ENCODE assay signal across 8 mouse cellular contexts in genomic region chr2:163602101-163602971, GRCm38 (mm10). TPM values are rescaled to one million over a fixed set of nuclear protein-coding genes. Genes with fewer than 3 reads are reported as not detected.
DNase-seq lines count a peak whose midpoint lies in the region; ATAC-seq and TF ChIP-seq lines count a peak whose summit lies in the region.

TSS of gene Ttpal (plus strand) at chr2:163602314.

- peak within 1 kb of the TSS; percentile 90 for H3K27ac ChIP-seq in forebrain, embryonic 12.5 days
- H3K27ac ChIP-seq in heart, postnatal 0 days (ENCODE audit: low read depth) = peak within 1 kb of the TSS; percentile 84
- peak within 1 kb of the TSS; percentile 88 for H3K27ac ChIP-seq in liver, embryonic 16.5 days (ENCODE audit: low read length)
- peak within 1 kb of the TSS; percentile 96 for H3K27ac ChIP-seq in neural tube, embryonic 13.5 days (replicated peaks)
- peak within 1 kb of the TSS; percentile 86 for H3K27ac ChIP-seq in testis, adult 2 months (ENCODE audit: control insufficient read depth, insufficient read depth, low read depth, low read length)

- TF ChIP-seq EP300 in heart, postnatal 0 days (IDR thresholded peaks at IDR 0.05; ENCODE audit: low read depth) = no peak

- peaks cover 14% of the 10 kb centered on the region for H3K4me1 ChIP-seq in forebrain, embryonic 12.5 days
- peaks cover 11% of the 10 kb centered on the region for H3K4me1 ChIP-seq in heart, postnatal 0 days (ENCODE audit: control insufficient read depth, insufficient read depth)
- peaks cover 31% of the 10 kb centered on the region for H3K4me1 ChIP-seq in liver, embryonic 16.5 days (ENCODE audit: control insufficient read depth, low read depth, low read length)
- H3K4me1 ChIP-seq in neural tube, embryonic 13.5 days (replicated peaks) = peaks cover 18% of the 10 kb centered on the region
- H3K4me1 ChIP-seq in testis, adult 2 months (ENCODE audit: control insufficient read depth, insufficient read depth, low read length) = peaks cover 10% of the 10 kb centered on the region

- peak; percentile 83 to 86 for DNase-seq in CD8-positive naive resting alpha-beta T cell, adult 2 months (ENCODE audit: low read depth in 2 of 2, low spot score in 2 of 2)
- peak; percentile 80 for DNase-seq in c-Kit-positive CD71-negative TER-119-negative erythroid progenitor cells, embryonic 14.5 days (ENCODE audit: low read depth)
- DNase-seq in heart, postnatal 0 days (ENCODE audit: low spot score) = peak; percentile 85
- DNase-seq in kidney, postnatal 4 days = peak; percentile 90 to 94

- peak within 1 kb of the TSS; percentile 89 for H3K4me2 ChIP-seq in forebrain, embryonic 12.5 days
- H3K4me2 ChIP-seq in heart, postnatal 0 days (ENCODE audit: low read depth, low read length) = peak within 1 kb of the TSS; percentile 95
- H3K4me2 ChIP-seq in liver, embryonic 16.5 days (ENCODE audit: low read depth, low read length) = peak within 1 kb of the TSS; percentile 95
- H3K4me2 ChIP-seq in neural tube, embryonic 13.5 days = peak within 1 kb of the TSS; percentile 95

- peaks cover 2% of the 10 kb centered on the region; the same call in 1 of the 2 replicates for H3K36me3 ChIP-seq in forebrain, embryonic 12.5 days (replicated peaks)
- H3K36me3 ChIP-seq in heart, postnatal 0 days (replicated peaks; ENCODE audit: control insufficient read depth, insufficient read depth, low read length) = 0 out of 2 replicates have a peak, but pooled peaks cover 3% of the 10 kb centered on the region
- H3K36me3 ChIP-seq in liver, embryonic 16.5 days (ENCODE audit: control insufficient read depth, insufficient read depth) = no peaks in the 10 kb centered on the region
- H3K36me3 ChIP-seq in neural tube, embryonic 13.5 days = peaks cover 2% of the 10 kb centered on the region
- H3K36me3 ChIP-seq in testis, adult 2 months (ENCODE audit: control insufficient read depth, insufficient read depth, low read length) = no peaks in the 10 kb centered on the region

- no peaks in the 10 kb centered on the region for H3K27me3 ChIP-seq in forebrain, embryonic 12.5 days
- H3K27me3 ChIP-seq in heart, postnatal 0 days (ENCODE audit: control insufficient read depth, insufficient read depth, low read length) = no peaks in the 10 kb centered on the region
- no peaks in the 10 kb centered on the region for H3K27me3 ChIP-seq in liver, embryonic 16.5 days (ENCODE audit: control insufficient read depth, insufficient read depth, low read depth, low read length)
- no peaks in the 10 kb centered on the region for H3K27me3 ChIP-seq in neural tube, embryonic 13.5 days
- no peaks in the 10 kb centered on the region for H3K27me3 ChIP-seq in testis, adult 2 months (ENCODE audit: control insufficient read depth, insufficient read depth, low read length)

- H3K9me3 ChIP-seq in forebrain, embryonic 12.5 days = no peaks in the 10 kb centered on the region
- H3K9me3 ChIP-seq in heart, postnatal 0 days (replicated peaks; ENCODE audit: control insufficient read depth, low read length) = no peaks in the 10 kb centered on the region
- H3K9me3 ChIP-seq in liver, embryonic 16.5 days (replicated peaks; ENCODE audit: control insufficient read depth, low read length) = no peaks in the 10 kb centered on the region
- no peaks in the 10 kb centered on the region for H3K9me3 ChIP-seq in neural tube, embryonic 13.5 days

- WGBS in forebrain, embryonic 12.5 days = 1% methylated on average over 57 of the region's 57 CpGs
- WGBS in heart, postnatal 0 days = 1% methylated on average over 56 of the region's 57 CpGs
- WGBS in liver, embryonic 16.5 days (ENCODE audit: insufficient replicate concordance) = under 1% methylated on average over 56 of the region's 57 CpGs
- 1% methylated on average over 57 of the region's 57 CpGs for WGBS in neural tube, embryonic 13.5 days

- TF ChIP-seq POLR2A in testis, adult 2 months (IDR thresholded peaks at IDR 0.05; ENCODE audit: control insufficient read depth, low read depth, low read length) = peak; percentile 68; the same call in 1 of the 2 replicates

- peak within 1 kb of the TSS; percentile 94 for H3K9ac ChIP-seq in forebrain, embryonic 12.5 days
- peak within 1 kb of the TSS; percentile 94 for H3K9ac ChIP-seq in heart, postnatal 0 days (replicated peaks; ENCODE audit: low read depth, low read length)
- peak within 1 kb of the TSS; percentile 92 for H3K9ac ChIP-seq in liver, embryonic 16.5 days (ENCODE audit: low read depth, low read length)
- peak within 1 kb of the TSS; percentile 93 for H3K9ac ChIP-seq in neural tube, embryonic 13.5 days

- H3K4me3 ChIP-seq in forebrain, embryonic 12.5 days (replicated peaks) = peak within 1 kb of the TSS; percentile 89
- H3K4me3 ChIP-seq in heart, postnatal 0 days (ENCODE audit: low read depth, low read length) = peak within 1 kb of the TSS; percentile 90
- H3K4me3 ChIP-seq in liver, embryonic 16.5 days (ENCODE audit: low read depth, low read length) = peak within 1 kb of the TSS; percentile 88
- H3K4me3 ChIP-seq in neural tube, embryonic 13.5 days = peak within 1 kb of the TSS; percentile 86
- peak within 1 kb of the TSS; percentile 97 for H3K4me3 ChIP-seq in testis, adult 2 months (ENCODE audit: control insufficient read depth, low read depth, low read length)

- peak; percentile 62 for TF ChIP-seq CTCF in heart, postnatal 0 days (IDR thresholded peaks at IDR 0.05; ENCODE audit: low read depth)
- peak; percentile 38; the same call in 1 of the 2 replicates for TF ChIP-seq CTCF in testis, adult 2 months (IDR thresholded peaks at IDR 0.05; ENCODE audit: control insufficient read depth, insufficient read depth, insufficient replicate concordance, low read depth, low read length)

- peak; percentile 94 for ATAC-seq in forebrain, embryonic 12.5 days (ENCODE audit: low FRiP score)
- peak; percentile 92 for ATAC-seq in heart, postnatal 0 days (ENCODE audit: insufficient read depth, low read depth)
- ATAC-seq in liver, embryonic 16.5 days (ENCODE audit: low read depth) = peak; percentile 94
- ATAC-seq in neural tube, embryonic 13.5 days (ENCODE audit: low read depth) = peak; percentile 93

RNA-seq across cellular contexts. Expression of gene Ttpal, which starts in this region (rescaled TPM):
- 49.4 and 49.8 TPM in 2 replicates for polyA plus RNA-seq in forebrain, embryonic 12.5 days (2016; fragmentation: Nextera tagmentation; extraction: Ambion mirVana)
- 14.5 and 58.3 TPM in 2 replicates for total RNA-seq in heart, postnatal 0 days (2014; rRNA removed; ENCODE audit: low replicate concordance)
- polyA plus RNA-seq in heart, postnatal 0 days (2015; fragmentation: Nextera tagmentation; extraction: Ambion mirVana) = 8.8 TPM in 2 replicates
- 9.2 and 10.6 TPM in 2 replicates for polyA plus RNA-seq in liver, embryonic 16.5 days (2015; fragmentation: Nextera tagmentation; extraction: Ambion mirVana)
- 39.2 and 42.2 TPM in 2 replicates for polyA plus RNA-seq in neural tube, embryonic 13.5 days (2015; fragmentation: Nextera tagmentation; extraction: Ambion mirVana)
- 2.5 and 4.0 TPM in 2 replicates for polyA plus RNA-seq in testis, adult 2 months (2012; rRNA removed)

Comparison
In these comparisons a context has a peak if more than half of its experiments do, and no peak if none do; other contexts are left out.
1. Peak in every context shown above with its lines: DNase-seq, ATAC-seq, H3K4me3 ChIP-seq and H3K27ac ChIP-seq.